Mouse (Mus musculus): Measurements from ENCODE around the gene Nrk. TPM values are rescaled to one million over a fixed set of nuclear protein-coding genes. Genes with fewer than 3 reads are reported as not detected.

Nrk gene
- polyA plus RNA-seq, 1 experiment = 22.4 TPM

DNA sequence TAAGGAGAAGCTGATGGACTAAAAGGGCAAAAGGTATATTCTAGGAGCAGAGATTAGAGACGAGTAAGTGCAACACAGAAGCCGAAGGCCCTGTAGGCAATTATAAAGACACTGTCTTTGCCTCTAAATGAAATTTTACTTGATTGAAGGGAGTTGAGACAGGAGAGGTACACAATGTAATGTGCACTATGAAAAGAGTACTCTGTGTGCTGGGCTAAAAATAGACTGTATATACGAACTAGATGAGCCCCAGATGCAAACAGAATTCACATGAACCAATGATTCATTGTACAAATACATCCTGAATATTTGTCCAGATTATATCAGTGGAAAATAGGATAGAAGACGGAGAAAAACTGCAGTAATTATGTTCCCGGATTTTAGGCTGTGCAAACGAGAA, 113.7 kb downstream of the Nrk start:
- Histone ChIP-seq H3K27me3 (ENCODE audit: control insufficient read depth, insufficient read depth, low read length, poor library complexity, severe bottlenecking) (no peaks in the 10 kb centered on the region), H3K9ac (ENCODE audit: low read depth, poor library complexity, severe bottlenecking) (no peak overlapping the region), H3K9me3 (replicated peaks; ENCODE audit: control insufficient read depth, insufficient read depth, low read length, poor library complexity, severe bottlenecking) (no peaks in the 10 kb centered on the region), H3K4me3 (ENCODE audit: low read depth, low read length) (no peak overlapping the region), H3K36me3 (ENCODE audit: control insufficient read depth, insufficient read depth, low read length, poor library complexity, severe bottlenecking) (no peaks in the 10 kb centered on the region), H3K4me1 (ENCODE audit: control insufficient read depth, insufficient read depth, low read length) (no peaks in the 10 kb centered on the region), H3K27ac (ENCODE audit: insufficient read depth, low read length) (no peak overlapping the region)
- no peak for TF ChIP-seq EP300 (IDR thresholded peaks at IDR 0.05; ENCODE audit: insufficient read depth, low read depth, low read length)
- TF ChIP-seq CTCF (IDR thresholded peaks at IDR 0.05; ENCODE audit: low read depth, low read length) = no peak
- TF ChIP-seq POLR2A (IDR thresholded peaks at IDR 0.05; ENCODE audit: insufficient read depth, low read length) = no peak

DNA sequence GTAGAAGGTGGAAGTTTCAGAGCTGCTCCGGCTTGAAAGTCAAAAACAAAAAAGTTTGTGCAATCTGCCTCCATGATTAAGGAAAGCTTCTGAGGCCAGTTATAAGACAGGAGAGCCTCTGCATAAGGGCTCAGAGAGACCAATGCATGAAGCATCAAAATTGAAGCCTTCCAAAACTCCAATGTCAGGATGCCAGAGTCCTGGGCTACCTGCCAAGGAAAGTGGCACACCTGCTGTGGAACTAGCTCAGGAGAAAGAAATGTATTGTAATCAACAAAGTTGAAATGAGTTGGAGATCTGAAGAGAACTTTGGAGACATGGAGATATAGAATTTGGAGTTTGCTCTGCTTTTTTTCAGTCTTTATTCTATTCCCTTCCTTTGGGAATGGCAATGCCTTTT, 123.4 kb downstream of the Nrk start:
- Histone ChIP-seq H3K4me3 (ENCODE audit: low read depth, low read length) (no peak overlapping the region), H3K4me1 (ENCODE audit: control insufficient read depth, insufficient read depth, low read length) (no peaks in the 10 kb centered on the region)

DNA sequence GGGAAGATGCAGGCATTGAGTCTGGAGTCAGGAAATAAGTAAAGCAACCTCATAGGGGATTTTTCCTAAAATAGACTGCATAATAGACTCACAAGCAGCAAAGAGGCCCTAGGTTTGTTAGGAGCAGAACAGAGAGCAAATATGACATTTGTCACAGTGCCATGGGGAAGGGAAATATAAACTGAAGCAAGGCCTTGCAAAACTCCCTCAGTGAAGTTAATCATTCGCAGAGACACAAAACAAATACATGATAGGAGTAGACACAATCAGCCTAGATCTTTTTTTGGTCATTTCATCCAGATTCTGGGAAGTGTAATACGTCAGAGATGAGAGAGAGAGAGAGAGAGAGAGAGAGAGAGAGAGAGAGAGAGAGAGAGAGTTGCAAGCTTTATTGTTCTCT, 125.1 kb downstream of the Nrk start:
- H3K9me3 ChIP-seq (replicated peaks; ENCODE audit: control insufficient read depth, insufficient read depth, low read length, poor library complexity, severe bottlenecking) = no peaks in the 10 kb centered on the region
- no peak overlapping the region for H3K4me3 ChIP-seq (ENCODE audit: low read depth, low read length)
- no peak overlapping the region for H3K27ac ChIP-seq (ENCODE audit: insufficient read depth, low read length)
- H3K9ac ChIP-seq (ENCODE audit: low read depth, poor library complexity, severe bottlenecking) = no peak overlapping the region
- no peaks in the 10 kb centered on the region for H3K4me1 ChIP-seq (ENCODE audit: control insufficient read depth, insufficient read depth, low read length)
- H3K27me3 ChIP-seq (ENCODE audit: control insufficient read depth, insufficient read depth, low read length, poor library complexity, severe bottlenecking) = no peaks in the 10 kb centered on the region
- TF ChIP-seq CTCF (IDR thresholded peaks at IDR 0.05; ENCODE audit: low read depth, low read length) (no peak), POLR2A (IDR thresholded peaks at IDR 0.05; ENCODE audit: insufficient read depth, low read length) (no peak)
- no peaks in the 10 kb centered on the region for H3K36me3 ChIP-seq (ENCODE audit: control insufficient read depth, insufficient read depth, low read length, poor library complexity, severe bottlenecking)

More for the DNA sequence above, 123.4 kb downstream of the Nrk start:
- Histone ChIP-seq H3K36me3 (ENCODE audit: control insufficient read depth, insufficient read depth, low read length, poor library complexity, severe bottlenecking) (no peaks in the 10 kb centered on the region), H3K9ac (ENCODE audit: low read depth, poor library complexity, severe bottlenecking) (no peak overlapping the region), H3K27me3 (ENCODE audit: control insufficient read depth, insufficient read depth, low read length, poor library complexity, severe bottlenecking) (no peaks in the 10 kb centered on the region), H3K9me3 (replicated peaks; ENCODE audit: control insufficient read depth, insufficient read depth, low read length, poor library complexity, severe bottlenecking) (no peaks in the 10 kb centered on the region), H3K27ac (ENCODE audit: insufficient read depth, low read length) (no peak overlapping the region)
- TF ChIP-seq EP300 (IDR thresholded peaks at IDR 0.05; ENCODE audit: insufficient read depth, low read depth, low read length) (no peak), POLR2A (IDR thresholded peaks at IDR 0.05; ENCODE audit: insufficient read depth, low read length) (no peak), CTCF (IDR thresholded peaks at IDR 0.05; ENCODE audit: low read depth, low read length) (no peak)

DNA sequence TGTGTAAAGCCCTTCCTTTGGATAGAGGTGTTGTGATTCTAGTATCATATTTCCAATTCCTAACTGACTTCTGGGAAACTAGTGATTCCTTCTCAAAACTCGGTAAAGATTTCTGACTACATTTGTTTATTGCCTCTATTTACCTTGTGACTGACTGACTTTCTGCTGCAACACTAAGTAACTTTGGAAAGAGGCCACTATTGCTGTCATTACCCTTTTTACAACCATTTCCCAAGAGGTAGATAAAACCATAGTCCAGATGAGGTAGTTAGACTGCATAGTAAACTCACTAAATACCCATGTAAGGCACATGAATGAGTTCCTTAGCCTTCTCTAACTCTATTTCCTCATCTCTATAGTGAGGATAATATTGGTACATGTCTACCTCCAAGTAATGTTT, 126.9 kb downstream of the Nrk start:
- no peak overlapping the region for H3K4me3 ChIP-seq (ENCODE audit: low read depth, low read length)
- no peak overlapping the region for H3K9ac ChIP-seq (ENCODE audit: low read depth, poor library complexity, severe bottlenecking)
- TF ChIP-seq CTCF (IDR thresholded peaks at IDR 0.05; ENCODE audit: low read depth, low read length) = no peak
- no peak for TF ChIP-seq POLR2A (IDR thresholded peaks at IDR 0.05; ENCODE audit: insufficient read depth, low read length)
- TF ChIP-seq EP300 (IDR thresholded peaks at IDR 0.05; ENCODE audit: insufficient read depth, low read depth, low read length) = no peak
- H3K4me1 ChIP-seq (ENCODE audit: control insufficient read depth, insufficient read depth, low read length) = no peaks in the 10 kb centered on the region
- H3K36me3 ChIP-seq (ENCODE audit: control insufficient read depth, insufficient read depth, low read length, poor library complexity, severe bottlenecking) = no peaks in the 10 kb centered on the region
- no peaks in the 10 kb centered on the region for H3K9me3 ChIP-seq (replicated peaks; ENCODE audit: control insufficient read depth, insufficient read depth, low read length, poor library complexity, severe bottlenecking)
- no peaks in the 10 kb centered on the region for H3K27me3 ChIP-seq (ENCODE audit: control insufficient read depth, insufficient read depth, low read length, poor library complexity, severe bottlenecking)
- no peak overlapping the region for H3K27ac ChIP-seq (ENCODE audit: insufficient read depth, low read length)

DNA sequence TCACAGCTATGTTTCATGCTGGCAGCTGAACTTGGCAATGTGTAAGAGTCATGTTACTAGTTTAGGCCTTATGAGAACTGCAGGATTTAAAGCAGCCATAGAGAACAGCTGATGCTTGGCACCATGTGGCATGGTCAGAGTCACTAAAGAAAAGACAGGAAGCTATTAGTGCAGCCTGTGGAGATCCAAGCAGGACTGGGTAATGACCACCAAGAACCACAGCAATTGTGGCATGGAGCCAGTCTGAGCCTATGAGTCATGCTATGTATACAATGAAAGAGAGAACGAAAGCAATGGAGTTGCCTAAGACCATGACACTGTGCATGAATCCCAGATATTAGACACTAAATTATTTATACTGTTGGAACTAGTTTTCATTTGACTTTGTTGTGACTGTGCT, 137.7 kb downstream of the Nrk start:
- Histone ChIP-seq H3K27ac (ENCODE audit: insufficient read depth, low read length) (no peak overlapping the region), H3K9ac (ENCODE audit: low read depth, poor library complexity, severe bottlenecking) (no peak overlapping the region), H3K27me3 (ENCODE audit: control insufficient read depth, insufficient read depth, low read length, poor library complexity, severe bottlenecking) (no peaks in the 10 kb centered on the region), H3K36me3 (ENCODE audit: control insufficient read depth, insufficient read depth, low read length, poor library complexity, severe bottlenecking) (no peaks in the 10 kb centered on the region), H3K4me1 (ENCODE audit: control insufficient read depth, insufficient read depth, low read length) (no peaks in the 10 kb centered on the region), H3K9me3 (replicated peaks; ENCODE audit: control insufficient read depth, insufficient read depth, low read length, poor library complexity, severe bottlenecking) (no peaks in the 10 kb centered on the region), H3K4me3 (ENCODE audit: low read depth, low read length) (no peak overlapping the region)
- TF ChIP-seq EP300 (IDR thresholded peaks at IDR 0.05; ENCODE audit: insufficient read depth, low read depth, low read length) (no peak), CTCF (IDR thresholded peaks at IDR 0.05; ENCODE audit: low read depth, low read length) (no peak), POLR2A (IDR thresholded peaks at IDR 0.05; ENCODE audit: insufficient read depth, low read length) (no peak)

DNA sequence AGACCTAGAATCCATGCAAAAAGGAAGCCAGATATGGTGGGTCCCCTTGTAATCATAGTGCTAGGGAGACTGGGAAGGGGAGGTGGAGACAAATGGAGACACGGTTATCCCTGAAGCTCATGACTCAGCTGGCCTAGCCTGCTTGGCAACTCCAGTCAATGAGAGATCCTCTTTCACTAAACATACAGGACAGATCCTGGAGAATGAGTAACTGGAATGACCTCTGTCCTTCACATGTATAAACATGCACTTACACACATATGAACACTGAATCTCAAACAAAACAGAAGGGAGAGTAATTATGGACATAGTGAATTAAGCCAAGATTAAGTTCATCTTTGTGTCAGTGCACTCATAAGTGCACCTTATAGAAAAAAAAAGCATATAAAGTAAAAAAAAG, 138.9 kb downstream of the Nrk start:
- TF ChIP-seq CTCF (IDR thresholded peaks at IDR 0.05; ENCODE audit: low read depth, low read length) = no peak
- no peak for TF ChIP-seq EP300 (IDR thresholded peaks at IDR 0.05; ENCODE audit: insufficient read depth, low read depth, low read length)
- TF ChIP-seq POLR2A (IDR thresholded peaks at IDR 0.05; ENCODE audit: insufficient read depth, low read length) = no peak
- no peaks in the 10 kb centered on the region for H3K36me3 ChIP-seq (ENCODE audit: control insufficient read depth, insufficient read depth, low read length, poor library complexity, severe bottlenecking)
- H3K4me3 ChIP-seq (ENCODE audit: low read depth, low read length) = no peak overlapping the region
- no peak overlapping the region for H3K9ac ChIP-seq (ENCODE audit: low read depth, poor library complexity, severe bottlenecking)
- no peaks in the 10 kb centered on the region for H3K4me1 ChIP-seq (ENCODE audit: control insufficient read depth, insufficient read depth, low read length)
- H3K9me3 ChIP-seq (replicated peaks; ENCODE audit: control insufficient read depth, insufficient read depth, low read length, poor library complexity, severe bottlenecking) = no peaks in the 10 kb centered on the region
- H3K27ac ChIP-seq (ENCODE audit: insufficient read depth, low read length) = no peak overlapping the region
- no peaks in the 10 kb centered on the region for H3K27me3 ChIP-seq (ENCODE audit: control insufficient read depth, insufficient read depth, low read length, poor library complexity, severe bottlenecking)

Other genes with a start within 250 kb of the Nrk start
- 2.0 and 2.3 TPM in 2 replicates for gene Serpina7, start 170.8 kb downstream of the Nrk start, polyA plus RNA-seq (2011; ENCODE audit: insufficient read depth, insufficient read length, low read depth, missing spikeins)
- not detected in 2 replicates for gene 4930513O06Rik, start 171.8 kb downstream of the Nrk start, polyA plus RNA-seq (2011; ENCODE audit: insufficient read depth, insufficient read length, low read depth, missing spikeins)

All from ES-Bruce4 (cell line).